Mouse (Mus musculus): Measurements from ENCODE around the gene Tapbp.

GRCm38 (mm10) chr17:33955555-33956214, 40.0 kb downstream of the Tapbp start, which contains the start of the genes Vps52 and Rps18:
- no peak for TF ChIP-seq CTCF (conservative IDR thresholded peaks at IDR 0.05; ENCODE audit: low read length)
- no peak for TF ChIP-seq NANOG (IDR thresholded peaks at IDR 0.05; ENCODE audit: borderline replicate concordance, low read length)
- TF ChIP-seq POU5F1 (IDR thresholded peaks at IDR 0.05; ENCODE audit: borderline replicate concordance, low read length), result no peak; the same call in 1 of the 2 replicates

Measured in E14TG2a.4 (cell line).